Mouse (Mus musculus) CD8-positive naive resting alpha-beta T cell, adult 57 days (primary cell): ENCODE measurements around the gene Glrx5. TPM values are rescaled to one million over a fixed set of nuclear protein-coding genes. Genes with fewer than 3 reads are reported as not detected.

Source experiments
- total RNA-seq: library from RNA; stranded (reverse); gene quantifications from one replicate; pipeline ENCODE4 v1.2.4, GENCODE M21; 2023

Gene Glrx5
- 29.2 TPM for total RNA-seq

GRCm38 (mm10) chr12:105032147-105032831 lies at the start of gene Glrx5:
Glrx5 (plus strand) TSS chr12:105032688.

GRCm38 (mm10) chr12:105009370-105010212 lies 22.9 kb upstream of the Glrx5 start, which contains the start of gene Syne3:
Syne3 (minus strand) TSS chr12:105009809.

Other genes starting within 250 kb of the Glrx5 start
- gene Clmn, start 167.6 kb upstream of the Glrx5 start, total RNA-seq, result not detected
- gene Syne3, start 22.9 kb upstream of the Glrx5 start, total RNA-seq, result 9.7 TPM
- not detected for gene Tcl1b2, start 113.3 kb downstream of the Glrx5 start, total RNA-seq
- not detected for gene Tcl1b1, start 127.0 kb downstream of the Glrx5 start, total RNA-seq
- gene Tcl1b5, start 143.7 kb downstream of the Glrx5 start, total RNA-seq, result not detected
- gene Tcl1b3, start 158.4 kb downstream of the Glrx5 start, total RNA-seq, result not detected
- not detected for gene Tcl1b4, start 169.3 kb downstream of the Glrx5 start, total RNA-seq
- not detected for gene Tcl1, start 190.1 kb downstream of the Glrx5 start, total RNA-seq